ENCODE assay signal across 8 mouse cellular contexts in genomic region chr7:4478796-4479291, GRCm38 (mm10). TPM values are rescaled to one million over a fixed set of nuclear protein-coding genes. Genes with fewer than 3 reads are reported as not detected.
DNase-seq lines count a peak whose midpoint lies in the region; ATAC-seq and TF ChIP-seq lines count a peak whose summit lies in the region.

No protein-coding gene starts in this region.

- peak overlapping the region; percentile 61 for H3K4me2 ChIP-seq in hindbrain, embryonic 11.5 days (replicated peaks; ENCODE audit: low read depth, low read length)
- H3K4me2 ChIP-seq in midbrain, embryonic 11.5 days: peak overlapping the region; percentile 86

- ATAC-seq in hindbrain, embryonic 11.5 days (ENCODE audit: low FRiP score): peak; percentile 28; the same call in 1 of the 2 replicates
- peak; percentile 30 for ATAC-seq in midbrain, embryonic 11.5 days (ENCODE audit: low FRiP score)

- peak overlapping the region; percentile 72 for H3K4me3 ChIP-seq in kidney, adult 2 months (ENCODE audit: insufficient read depth, low read depth, low read length)
- peak overlapping the region; percentile 59 for H3K4me3 ChIP-seq in brown adipose tissue, adult 24 weeks (ENCODE audit: insufficient read depth, low read depth, low read length)
- H3K4me3 ChIP-seq in hindbrain, embryonic 11.5 days (ENCODE audit: low read depth, low read length): peak overlapping the region; percentile 42
- peak overlapping the region; percentile 48 for H3K4me3 ChIP-seq in midbrain, embryonic 11.5 days (ENCODE audit: low read depth, low read length)

- H3K9me3 ChIP-seq in hindbrain, embryonic 11.5 days (ENCODE audit: control insufficient read depth, low read length): no peaks in the 10 kb centered on the region
- no peaks in the 10 kb centered on the region for H3K9me3 ChIP-seq in midbrain, embryonic 11.5 days (ENCODE audit: control insufficient read depth, low read length)

- no peaks in the 10 kb centered on the region for H3K4me1 ChIP-seq in kidney, adult 2 months (ENCODE audit: control insufficient read depth, insufficient read depth, low read length)
- H3K4me1 ChIP-seq in brown adipose tissue, adult 24 weeks (ENCODE audit: control insufficient read depth, insufficient read depth, insufficient read length, low read length): no peaks in the 10 kb centered on the region
- H3K4me1 ChIP-seq in hindbrain, embryonic 11.5 days (replicated peaks; ENCODE audit: control insufficient read depth, insufficient read depth, low read length): peaks cover 8% of the 10 kb centered on the region; the same call in 1 of the 2 replicates
- peaks cover 12% of the 10 kb centered on the region for H3K4me1 ChIP-seq in midbrain, embryonic 11.5 days (ENCODE audit: control insufficient read depth, insufficient read depth, low read length)

- TF ChIP-seq POLR2A in kidney, adult 2 months (IDR thresholded peaks at IDR 0.05; ENCODE audit: low read depth, low read length): no peak

- no peak for TF ChIP-seq CTCF in kidney, adult 2 months (conservative IDR thresholded peaks at IDR 0.05; ENCODE audit: insufficient read depth, insufficient read length, low read depth, low read length)

- peak overlapping the region; percentile 80 for H3K27ac ChIP-seq in kidney, adult 2 months (ENCODE audit: insufficient read depth, low read depth, low read length)
- H3K27ac ChIP-seq in brown adipose tissue, adult 24 weeks (replicated peaks; ENCODE audit: low read depth, low read length): no peak overlapping the region
- H3K27ac ChIP-seq in hindbrain, embryonic 11.5 days (ENCODE audit: low read depth, low read length): peak overlapping the region; percentile 63; the same call in 1 of the 2 replicates
- H3K27ac ChIP-seq in midbrain, embryonic 11.5 days (ENCODE audit: low read depth, low read length): peak overlapping the region; percentile 77

- no peak for DNase-seq in kidney, adult 2 months
- DNase-seq in kidney, adult 11 months: no peak
- DNase-seq in hindbrain, embryonic 11.5 days (ENCODE audit: low spot score): peak; percentile 34
- DNase-seq in midbrain, embryonic 11.5 days (ENCODE audit: low spot score, missing footprints): peak; percentile 94
- no peak for DNase-seq in adrenal gland, adult 18-20 months (ENCODE audit: low spot score in 2 of 2)
- no peak for DNase-seq in ovary, postnatal 36 days (ENCODE audit: low spot score)
- no peak for DNase-seq in left cerebral cortex, adult 11 months (ENCODE audit: low spot score)

- no peaks in the 10 kb centered on the region for H3K27me3 ChIP-seq in kidney, adult 2 months (replicated peaks; ENCODE audit: control insufficient read depth, insufficient read depth, low read length)
- peaks cover 8% of the 10 kb centered on the region for H3K27me3 ChIP-seq in hindbrain, embryonic 11.5 days (ENCODE audit: control insufficient read depth, insufficient read depth, low read length)
- H3K27me3 ChIP-seq in midbrain, embryonic 11.5 days (ENCODE audit: control insufficient read depth, insufficient read depth, low read length): peaks cover 5% of the 10 kb centered on the region; the same call in 1 of the 2 replicates

- WGBS in kidney, adult 2 months: 9% methylated on average over 16 of the region's 16 CpGs
- WGBS in hindbrain, embryonic 11.5 days: 2% methylated on average over 16 of the region's 16 CpGs
- under 1% methylated on average over 16 of the region's 16 CpGs for WGBS in midbrain, embryonic 11.5 days

- no peaks in the 10 kb centered on the region for H3K36me3 ChIP-seq in kidney, adult 2 months (ENCODE audit: control insufficient read depth, insufficient read depth, low read length)
- H3K36me3 ChIP-seq in hindbrain, embryonic 11.5 days (ENCODE audit: control insufficient read depth, insufficient read depth, low read length): peaks cover 18% of the 10 kb centered on the region
- H3K36me3 ChIP-seq in midbrain, embryonic 11.5 days (ENCODE audit: control insufficient read depth, insufficient read depth, low read length): peaks cover 18% of the 10 kb centered on the region

- H3K9ac ChIP-seq in hindbrain, embryonic 11.5 days (ENCODE audit: low read depth, low read length): peak overlapping the region; percentile 29; the same call in 1 of the 2 replicates
- H3K9ac ChIP-seq in midbrain, embryonic 11.5 days (ENCODE audit: low read length): peak overlapping the region; percentile 65

RNA-seq across cellular contexts. Expression of gene Eps8l1, which starts 18.4 kb away (rescaled TPM):
- polyA plus RNA-seq in kidney, adult 2 months (2012; rRNA removed): 10.6 and 12.7 TPM in 2 replicates
- polyA plus RNA-seq in brown adipose tissue, adult 24 weeks (2012; ENCODE audit: insufficient read depth, insufficient read length, missing spikeins): 2.2 and 2.3 TPM in 2 replicates
- polyA plus RNA-seq in hindbrain, embryonic 11.5 days (2014; fragmentation: Nextera tagmentation; extraction: Ambion mirVana): 4.6 and 4.9 TPM in 2 replicates
- polyA plus RNA-seq in midbrain, embryonic 11.5 days (2014; fragmentation: Nextera tagmentation; extraction: Ambion mirVana): 3.1 and 3.8 TPM in 2 replicates
- 1 to 10 TPM; 2.6 to 3.0 TPM for total RNA-seq in adrenal gland, adult 18-20 months (2021)

RNA-seq across cellular contexts. Expression of gene Ppp1r12c, which starts 22.6 kb away (rescaled TPM):
- 31.0 and 33.0 TPM in 2 replicates for polyA plus RNA-seq in kidney, adult 2 months (2012; rRNA removed)
- polyA plus RNA-seq in brown adipose tissue, adult 24 weeks (2012; ENCODE audit: insufficient read depth, insufficient read length, missing spikeins): 32.9 and 42.2 TPM in 2 replicates
- polyA plus RNA-seq in hindbrain, embryonic 11.5 days (2014; fragmentation: Nextera tagmentation; extraction: Ambion mirVana): 38.8 and 44.0 TPM in 2 replicates
- polyA plus RNA-seq in midbrain, embryonic 11.5 days (2014; fragmentation: Nextera tagmentation; extraction: Ambion mirVana): 28.4 and 32.7 TPM in 2 replicates
- total RNA-seq in adrenal gland, adult 18-20 months (2021): 10 to 100 TPM; 95.9 to 96.6 TPM

RNA-seq across cellular contexts. Expression of gene Rdh13, which starts 33.4 kb away (rescaled TPM):
- polyA plus RNA-seq in kidney, adult 2 months (2012; rRNA removed): 21.0 and 23.8 TPM in 2 replicates
- 15.1 and 29.0 TPM in 2 replicates for polyA plus RNA-seq in brown adipose tissue, adult 24 weeks (2012; ENCODE audit: insufficient read depth, insufficient read length, missing spikeins)
- 28.3 and 29.1 TPM in 2 replicates for polyA plus RNA-seq in hindbrain, embryonic 11.5 days (2014; fragmentation: Nextera tagmentation; extraction: Ambion mirVana)
- 30.6 and 30.9 TPM in 2 replicates for polyA plus RNA-seq in midbrain, embryonic 11.5 days (2014; fragmentation: Nextera tagmentation; extraction: Ambion mirVana)
- total RNA-seq in adrenal gland, adult 18-20 months (2021): 10 to 100 TPM; 22.0 to 26.1 TPM

RNA-seq across cellular contexts. Expression of gene Tnnt1, which starts 37.3 kb away (rescaled TPM):
- polyA plus RNA-seq in kidney, adult 2 months (2012; rRNA removed): 0.39 and 3.9 TPM in 2 replicates
- polyA plus RNA-seq in brown adipose tissue, adult 24 weeks (2012; ENCODE audit: insufficient read depth, insufficient read length, missing spikeins): 25.6 and 40.1 TPM in 2 replicates
- 18.1 and 27.4 TPM in 2 replicates for polyA plus RNA-seq in hindbrain, embryonic 11.5 days (2014; fragmentation: Nextera tagmentation; extraction: Ambion mirVana)
- 6.6 and 8.1 TPM in 2 replicates for polyA plus RNA-seq in midbrain, embryonic 11.5 days (2014; fragmentation: Nextera tagmentation; extraction: Ambion mirVana)
- 1 to 10 TPM in 1 of 2 experiments, under 1 TPM in 1; 0.50 to 1.4 TPM for total RNA-seq in adrenal gland, adult 18-20 months (2021)

RNA-seq across cellular contexts. Expression of gene Tnni3, which starts 45.2 kb away (rescaled TPM):
- polyA plus RNA-seq in kidney, adult 2 months (2012; rRNA removed): 2.1 and 2.6 TPM in 2 replicates
- not detected in 2 replicates for polyA plus RNA-seq in brown adipose tissue, adult 24 weeks (2012; ENCODE audit: insufficient read depth, insufficient read length, missing spikeins)
- 1.8 and 2.5 TPM in 2 replicates for polyA plus RNA-seq in hindbrain, embryonic 11.5 days (2014; fragmentation: Nextera tagmentation; extraction: Ambion mirVana)
- 0.97 and 1.7 TPM in 2 replicates for polyA plus RNA-seq in midbrain, embryonic 11.5 days (2014; fragmentation: Nextera tagmentation; extraction: Ambion mirVana)
- under 1 TPM in 1 of 2 experiments, not detected in 1; 0.66 TPM for total RNA-seq in adrenal gland, adult 18-20 months (2021)

Comparison
In these comparisons a context has a peak if more than half of its experiments do, and no peak if none do; other contexts are left out.
1. DNase-seq: peak in hindbrain, embryonic 11.5 days (single experiment) and midbrain, embryonic 11.5 days (single experiment); none in kidney, adult 2 months (single experiment), kidney, adult 11 months (single experiment), adrenal gland, adult 18-20 months (0 of 2), ovary, postnatal 36 days (single experiment) and left cerebral cortex, adult 11 months (single experiment).
2. Peak in every context shown above with its lines, with median percentiles within 50 percentile points of each other: H3K4me3 ChIP-seq.